Mouse (Mus musculus) retina, adult 2 months (tissue): ENCODE measurements around the gene Tnfrsf22.
A peak's percentile ranks its signal among the peaks of the same experiment; 100 is the strongest.

Experiments
- DNase-seq: peaks from one replicate; pipeline ENCODE4 v3.0.0-alpha.2; 2012; ENCODE audit warnings: low read depth, low spot score

The Tnfrsf22 gene

DNA sequence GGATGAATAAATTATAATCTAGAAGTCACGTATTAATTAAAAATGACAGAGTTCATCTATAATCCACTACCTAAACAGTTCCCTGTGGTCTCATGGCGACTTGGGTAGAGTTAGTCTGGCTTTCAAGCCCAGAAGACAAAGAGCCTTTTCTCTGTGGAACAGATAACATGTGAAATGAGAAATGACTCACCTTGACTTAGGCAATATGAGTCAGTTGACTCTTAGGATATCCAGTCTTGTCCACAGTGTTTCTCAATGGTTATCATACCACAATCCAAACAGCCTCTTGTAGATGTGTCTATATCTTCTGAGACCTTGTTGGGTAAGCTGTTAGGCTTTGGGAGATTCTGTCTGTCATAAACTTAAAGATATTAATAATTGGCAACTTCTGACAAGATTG is 18.0 kb downstream of the Tnfrsf22 start:
- DNase-seq: no peak

DNA sequence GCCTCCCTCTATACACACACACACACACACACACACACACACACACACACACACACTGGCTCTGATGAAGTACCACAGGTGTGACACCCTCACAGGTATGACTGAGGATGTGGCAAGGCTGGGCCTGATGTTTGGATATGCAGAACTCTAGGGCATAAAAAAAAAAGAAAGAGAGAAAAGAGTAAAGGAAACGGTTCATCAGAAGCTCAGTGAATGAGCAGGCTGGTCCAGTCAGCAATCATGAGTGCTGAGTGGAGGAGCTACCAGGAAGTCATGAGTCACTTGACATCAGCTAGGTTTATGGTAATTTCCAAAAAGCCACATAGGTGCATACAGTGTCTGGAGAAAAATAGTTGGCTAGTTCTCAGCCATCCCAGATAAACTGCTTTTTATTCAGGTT is 20.0 kb downstream of the Tnfrsf22 start:
- no peak for DNase-seq

DNA sequence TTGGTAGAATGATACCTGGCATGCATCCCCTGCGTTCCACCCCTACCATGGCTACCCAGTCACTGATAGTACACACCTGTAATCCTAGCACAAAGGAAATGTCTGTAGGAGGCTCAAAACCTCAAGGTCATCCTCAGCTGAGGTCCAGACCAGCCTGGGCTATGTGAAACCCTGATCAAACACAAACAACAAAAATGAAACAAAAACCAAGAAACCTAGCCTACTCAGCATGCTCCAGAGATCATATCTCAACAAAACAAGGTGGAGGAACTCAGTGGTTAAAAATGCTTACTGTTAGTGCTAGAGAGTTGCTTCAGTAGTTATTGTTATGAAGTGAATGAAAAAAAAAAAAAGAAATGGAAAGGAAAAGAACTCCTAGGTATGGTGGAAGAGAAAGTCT is 20.9 kb downstream of the Tnfrsf22 start, which contains the start of gene Tnfrsf26:
TSS of gene Tnfrsf26 (minus strand) at position 183 of the 400 bp plus-strand sequence.
- no peak for DNase-seq

DNA sequence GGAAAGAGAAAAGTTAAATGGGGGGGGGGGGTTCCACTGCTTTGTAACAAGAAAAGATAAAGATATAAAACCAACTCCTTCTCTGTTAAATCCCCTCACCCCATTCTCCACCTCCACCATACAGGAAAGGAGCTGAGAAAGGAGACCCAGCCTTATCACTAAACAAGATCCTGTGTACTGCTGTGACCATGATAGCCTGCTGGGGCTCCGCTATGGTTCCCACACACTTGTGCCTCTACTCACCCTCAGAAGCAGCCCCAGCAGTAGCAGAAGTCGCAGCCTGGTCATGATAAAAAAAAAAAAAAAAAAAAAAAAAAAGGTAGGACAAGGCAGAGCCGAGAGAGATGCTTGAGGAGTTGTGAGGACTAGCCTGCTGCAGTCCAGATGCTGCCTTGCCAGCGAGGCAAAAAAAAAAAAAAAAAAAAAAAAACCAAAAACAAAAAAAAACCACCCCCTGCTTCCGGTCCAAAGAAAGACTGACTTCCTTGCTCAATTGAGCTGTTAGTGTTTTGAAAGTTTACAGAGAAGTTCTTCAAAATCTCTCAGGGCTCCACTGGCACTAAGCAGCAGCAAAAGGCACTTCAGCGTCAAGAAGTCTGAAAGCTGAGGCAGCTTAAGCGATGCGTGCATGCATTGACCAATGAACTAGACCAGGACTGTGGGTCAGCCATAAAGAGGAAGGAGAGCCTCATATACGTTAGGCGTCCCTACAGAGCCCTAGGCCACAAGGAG is 21.7 kb downstream of the Tnfrsf22 start:
- no peak for DNase-seq

DNA sequence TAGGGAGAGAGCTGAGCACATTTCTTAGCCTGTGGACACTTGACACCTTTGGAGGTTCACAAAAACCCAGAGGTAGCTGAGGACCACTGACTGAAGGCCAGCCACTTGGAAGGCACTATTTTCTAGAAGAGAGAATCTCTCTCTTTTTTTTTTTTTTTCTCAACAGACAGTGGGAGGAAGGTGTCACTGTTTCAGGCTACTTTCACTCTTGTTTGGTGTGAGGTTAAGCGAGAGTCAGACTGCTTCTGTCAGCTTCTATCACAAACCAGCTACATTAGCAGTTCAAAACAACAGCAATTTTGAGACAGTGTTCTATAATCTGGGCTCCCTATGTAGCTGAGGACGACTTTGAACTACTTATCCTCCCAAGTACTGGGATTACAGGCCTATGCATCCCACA is 23.3 kb downstream of the Tnfrsf22 start:
- no peak for DNase-seq

DNA sequence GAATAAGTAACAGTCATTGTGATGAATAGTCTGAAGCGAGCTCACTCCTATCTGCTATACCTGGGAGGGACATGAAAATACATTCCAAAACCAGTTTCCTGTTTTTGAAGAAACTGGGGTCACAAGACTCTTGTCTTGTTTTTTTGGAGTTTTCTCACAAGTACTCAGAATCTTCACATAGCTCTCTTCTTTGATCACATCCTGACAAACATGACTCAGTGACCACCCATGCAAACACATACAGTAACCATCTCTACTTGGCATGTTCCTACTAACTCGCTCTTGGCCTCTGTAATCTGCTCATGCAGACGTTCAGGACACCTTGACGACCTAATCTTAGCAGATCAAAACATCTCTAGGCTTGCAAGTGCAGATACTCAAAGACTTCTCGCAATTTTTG is 24.3 kb downstream of the Tnfrsf22 start:
- DNase-seq: no peak

DNA sequence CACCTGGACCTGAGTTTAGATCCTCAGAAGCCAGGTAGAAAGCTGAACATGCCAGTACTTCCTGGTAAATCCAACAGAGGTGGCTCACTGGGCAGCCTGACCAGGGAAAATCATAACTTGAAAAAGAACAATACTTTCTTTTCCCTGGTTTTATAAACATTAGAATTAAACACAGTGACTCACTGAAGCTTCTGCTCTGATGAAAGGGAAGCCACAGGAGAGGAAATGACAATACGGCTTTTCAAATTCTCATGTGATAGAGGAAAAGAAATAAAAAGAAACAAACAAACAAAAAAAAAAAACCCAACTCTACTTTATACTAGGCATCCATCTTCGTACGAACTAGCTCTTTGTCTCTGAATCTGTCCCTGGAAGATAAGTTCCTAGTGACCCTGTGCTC is 24.9 kb downstream of the Tnfrsf22 start:
- DNase-seq: no peak

DNA sequence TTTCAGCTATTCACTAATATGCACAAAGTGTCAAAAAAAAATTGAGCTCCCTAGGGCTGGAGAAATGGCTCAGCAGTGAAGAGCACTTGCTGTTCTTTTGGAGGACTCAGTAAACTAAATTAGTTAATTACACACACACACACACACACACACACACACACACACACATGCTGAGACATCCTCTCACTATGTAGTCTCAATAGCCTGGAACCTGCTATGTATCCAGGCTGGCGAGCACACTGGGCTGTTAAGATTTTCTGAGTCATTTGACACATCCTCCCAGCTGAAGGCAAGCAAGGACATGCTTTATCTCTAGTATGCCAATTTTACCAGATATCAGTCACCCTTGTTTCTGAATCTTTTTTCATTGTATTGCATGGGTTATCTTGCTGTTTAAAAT is 28.5 kb downstream of the Tnfrsf22 start:
- DNase-seq: no peak

DNA sequence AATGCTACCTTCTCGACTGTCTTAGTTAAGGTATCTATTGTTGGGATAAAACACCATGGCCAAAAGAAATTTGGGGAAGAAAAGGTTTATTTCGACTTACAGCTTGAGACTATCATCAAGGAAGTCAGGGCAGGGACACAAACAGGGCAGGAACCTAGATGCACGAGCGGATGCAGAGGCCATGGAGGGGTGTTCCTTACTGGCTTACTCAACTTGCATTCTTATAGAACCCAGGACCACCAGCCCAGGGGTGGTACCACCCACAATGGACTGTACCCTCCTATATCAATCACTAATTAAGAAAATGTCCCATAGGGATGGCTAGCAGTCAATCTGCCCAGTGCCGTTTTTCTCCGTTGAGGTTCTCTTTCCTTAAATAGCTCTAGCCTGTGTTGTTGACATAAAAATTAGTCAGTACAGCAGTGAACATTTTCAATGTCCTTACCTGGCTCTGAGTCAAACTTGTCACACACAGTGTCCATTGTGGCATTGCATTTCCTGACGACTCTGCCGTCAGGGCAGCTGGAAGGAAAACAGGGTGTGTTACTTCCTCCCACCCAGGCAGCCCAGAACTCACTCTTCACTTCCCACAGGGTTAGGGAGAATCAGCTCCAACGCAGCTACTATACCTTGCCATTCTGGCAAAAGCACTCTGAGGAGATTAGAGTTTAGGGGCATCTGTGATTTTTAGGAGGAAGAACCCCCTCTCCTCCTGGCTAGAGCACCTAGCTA is 34.9 kb downstream of the Tnfrsf22 start:
- no peak for DNase-seq

DNA sequence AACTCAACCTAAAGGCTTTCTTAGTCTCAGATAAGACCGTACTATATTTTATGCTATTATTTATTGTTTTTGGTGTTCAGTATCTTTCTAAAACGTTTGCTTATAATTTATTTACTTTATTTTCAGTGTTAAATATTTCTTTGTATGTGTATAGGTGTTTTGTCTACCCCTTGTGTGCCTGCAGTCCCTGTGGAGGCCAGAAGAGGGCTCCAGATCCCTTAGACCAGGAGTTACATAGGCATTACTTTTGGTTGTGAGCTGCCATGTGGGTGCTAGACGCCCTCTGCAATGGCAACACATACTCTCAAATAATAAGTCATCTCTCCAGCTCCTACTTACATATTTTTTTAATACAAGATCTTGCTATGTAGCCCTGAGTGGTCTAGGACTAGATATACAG is 37.2 kb downstream of the Tnfrsf22 start:
- no peak for DNase-seq

DNA sequence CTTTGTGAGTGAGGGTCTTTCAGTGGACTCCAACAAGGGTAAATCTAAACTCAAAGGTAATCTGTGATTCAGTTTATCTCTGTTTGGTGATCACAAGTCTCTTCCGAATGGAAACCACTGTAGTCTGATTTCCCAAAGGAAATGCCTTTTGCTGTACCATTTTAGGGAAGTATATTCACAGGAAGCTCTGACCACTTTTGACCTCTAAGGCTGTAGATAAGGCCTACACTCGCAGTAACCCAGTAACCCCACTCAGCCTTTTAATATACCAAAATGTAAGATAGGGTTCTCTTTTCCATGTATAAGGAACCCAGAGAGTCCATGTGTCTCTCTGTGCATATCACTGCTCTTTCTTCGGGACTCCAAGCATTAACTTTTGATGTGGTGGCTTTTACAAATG is 44.1 kb downstream of the Tnfrsf22 start:
- DNase-seq: no peak

DNA sequence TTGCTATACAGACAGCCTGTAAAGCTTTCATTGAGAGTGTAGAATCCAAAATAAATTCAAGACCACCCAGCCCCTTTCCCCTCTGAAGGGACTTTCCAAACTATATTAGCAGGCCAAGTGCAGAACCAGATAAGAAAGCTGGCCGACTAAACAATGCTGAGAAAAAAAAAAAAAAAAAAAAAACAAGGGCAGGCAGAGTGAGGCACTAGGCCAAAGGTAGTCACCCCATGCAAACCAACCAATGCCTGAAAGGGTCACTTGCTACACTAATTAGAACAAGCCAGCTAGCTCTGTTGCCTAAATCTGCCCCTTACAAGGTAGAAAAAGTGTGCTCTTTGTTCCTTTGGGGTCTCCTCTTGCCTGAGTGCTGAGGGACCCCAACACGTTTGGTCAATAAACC is 44.6 kb downstream of the Tnfrsf22 start:
- DNase-seq: no peak

DNA sequence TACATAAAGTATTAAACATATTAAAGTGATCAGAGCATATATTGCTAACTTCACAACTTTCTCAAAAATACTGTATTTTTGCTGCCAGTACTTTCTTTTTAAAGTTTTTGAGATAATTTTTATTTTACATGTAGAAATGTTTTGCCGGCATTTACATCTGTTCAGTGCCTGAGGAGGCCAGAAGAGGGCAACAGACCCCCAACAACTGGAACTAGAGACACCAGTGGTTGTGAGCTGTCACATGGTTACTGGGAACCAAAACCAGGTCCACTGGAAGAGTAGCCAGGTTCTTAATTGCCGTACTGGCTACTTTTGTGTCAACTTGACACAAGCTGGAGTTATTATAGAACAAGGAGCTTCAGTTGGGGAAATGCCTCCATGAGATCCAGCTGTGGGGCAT is 47.8 kb downstream of the Tnfrsf22 start:
- no peak for DNase-seq

DNA sequence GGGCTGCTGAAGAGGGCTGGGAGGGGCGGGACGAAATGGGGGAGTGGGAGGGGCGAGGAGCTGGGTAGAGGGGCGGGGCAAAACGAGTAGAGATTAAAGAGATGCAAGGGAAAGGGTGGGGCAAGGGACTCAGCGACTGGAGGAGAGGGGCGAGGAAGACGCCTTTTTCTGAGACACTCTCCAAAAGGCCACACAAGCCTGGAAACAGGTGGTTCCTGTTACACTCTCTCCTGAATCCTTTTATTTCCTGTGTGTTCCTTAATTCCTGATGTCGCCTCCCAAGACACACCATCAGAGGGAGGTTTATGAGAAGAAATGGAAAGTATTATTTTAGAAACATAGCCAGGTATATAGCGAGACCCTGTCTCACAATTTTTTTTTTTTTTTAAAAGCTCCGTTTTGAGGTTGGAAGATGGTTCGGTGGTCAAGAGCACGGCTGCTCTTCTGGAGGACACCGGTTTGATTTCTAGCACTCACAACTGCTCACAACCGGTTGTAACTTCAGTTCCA is 49.2 kb downstream of the Tnfrsf22 start:
- DNase-seq: no peak

DNA sequence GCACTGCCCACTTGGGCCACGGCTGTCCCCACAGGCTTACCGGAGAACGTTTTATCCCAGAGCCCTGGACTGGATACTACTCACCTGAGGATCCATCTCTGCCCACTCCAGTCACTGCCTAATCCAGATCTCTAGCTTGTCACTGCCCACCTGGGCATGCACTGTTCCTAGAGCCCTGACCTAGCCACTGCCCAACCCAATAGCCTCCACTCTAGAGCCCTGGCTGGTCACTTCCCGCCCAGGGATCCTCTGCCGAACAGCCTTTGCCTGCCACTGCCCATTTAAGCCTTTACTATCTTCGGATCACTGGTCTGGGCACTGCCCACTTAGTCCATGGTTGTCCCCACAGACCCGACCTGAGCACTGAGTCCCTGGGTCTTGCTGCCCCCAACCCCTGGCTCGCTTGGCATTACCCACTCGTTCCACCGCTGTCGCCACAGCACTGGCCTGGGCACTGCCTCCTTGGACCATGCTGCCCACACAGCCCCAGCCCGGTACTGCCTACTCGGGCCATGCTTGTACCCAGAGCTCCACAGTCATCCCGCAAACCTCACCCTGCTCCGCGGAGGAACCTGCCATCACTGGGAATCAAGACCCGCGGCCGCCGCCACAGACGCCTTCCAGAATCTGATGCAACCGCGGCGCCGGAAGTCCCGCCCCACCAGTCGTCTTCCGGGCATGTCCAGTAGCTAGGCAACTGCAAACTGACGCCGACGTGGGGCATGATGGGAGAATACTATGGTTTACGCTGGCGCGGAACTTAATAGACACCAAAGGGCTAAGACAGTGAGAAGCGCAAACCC is 49.8 kb downstream of the Tnfrsf22 start, which contains the start of gene Cars:
TSS of gene Cars (minus strand) at position 663 of the 803 bp plus-strand sequence.
- DNase-seq: peak; percentile 91

DNA sequence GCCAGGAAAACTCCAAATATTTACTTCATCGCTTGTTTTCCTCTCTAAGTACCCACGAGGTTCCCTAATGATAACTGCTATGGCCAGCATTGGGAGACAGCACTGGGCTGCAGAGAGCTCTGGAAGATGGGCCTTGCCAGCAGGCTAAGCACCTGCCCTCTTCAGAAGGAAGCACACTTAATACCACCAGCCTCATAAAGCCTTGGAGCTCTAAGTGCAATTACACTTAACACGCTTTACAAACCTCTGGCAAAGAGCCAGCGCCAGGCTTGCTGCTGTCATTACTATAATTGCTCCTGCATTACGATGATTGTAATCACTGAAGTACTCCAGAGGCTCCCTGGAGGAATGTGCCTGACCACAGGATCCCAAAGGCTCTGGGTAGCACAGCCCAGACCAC is 54.6 kb downstream of the Tnfrsf22 start:
- no peak for DNase-seq

DNA sequence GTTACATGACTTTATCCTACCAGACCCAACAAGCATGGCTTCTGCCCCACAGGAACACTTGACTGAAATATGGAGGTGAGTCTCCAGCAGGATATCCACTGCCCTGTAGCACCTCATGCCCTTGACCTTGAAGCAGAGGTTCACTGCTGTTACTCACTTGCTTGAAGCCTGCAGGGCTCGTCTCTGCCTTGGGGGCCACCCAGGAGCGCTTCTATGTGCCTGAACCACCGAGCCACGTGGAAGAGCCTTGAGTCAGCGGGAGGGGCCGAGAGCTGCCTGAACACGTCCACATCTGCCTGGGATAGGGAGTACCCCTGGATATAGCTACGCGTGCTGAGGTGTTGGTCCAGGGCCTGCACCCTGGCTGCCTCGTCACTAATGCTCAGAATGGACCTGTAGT is 57.2 kb downstream of the Tnfrsf22 start:
- DNase-seq: no peak

DNA sequence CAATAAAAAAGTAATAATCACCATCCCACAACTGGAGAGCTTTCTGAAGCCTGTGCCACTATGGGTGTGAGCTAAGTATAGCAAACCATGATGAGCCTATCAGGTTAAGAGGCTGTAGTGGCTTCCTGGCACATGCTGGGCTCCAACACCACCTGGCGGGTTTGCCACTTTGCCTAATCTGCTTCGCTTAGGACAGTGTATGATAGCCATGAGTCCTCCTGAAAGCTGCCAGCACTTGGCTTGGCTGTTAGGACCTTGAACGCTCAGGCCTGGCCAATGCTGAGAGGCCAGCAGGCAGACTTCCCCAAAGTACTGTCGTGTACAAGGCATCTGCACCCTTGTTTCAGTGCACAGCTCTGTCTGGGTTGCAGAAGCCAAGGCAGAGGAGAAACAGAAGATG is 61.5 kb downstream of the Tnfrsf22 start:
- DNase-seq: no peak

DNA sequence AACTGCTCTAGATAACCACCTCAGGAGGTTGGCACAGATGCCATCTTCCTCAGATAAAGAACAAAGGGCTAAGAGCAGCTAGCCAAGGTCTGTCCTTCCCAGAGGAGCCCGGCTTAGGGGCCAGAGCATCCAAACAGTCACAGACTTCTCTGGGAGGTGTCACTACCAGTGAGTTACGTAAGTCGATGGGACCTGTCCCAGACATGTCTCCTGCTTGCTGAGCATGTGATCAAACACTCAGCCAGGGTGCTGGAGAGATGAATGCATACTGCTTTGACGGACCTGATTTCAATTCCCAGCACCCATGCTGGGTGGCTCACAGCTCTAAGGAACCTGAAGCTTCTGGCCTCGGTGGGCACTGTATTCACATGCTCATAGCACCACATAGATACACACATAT is 61.9 kb downstream of the Tnfrsf22 start:
- DNase-seq: no peak
